Mouse (Mus musculus) embryo, embryonic 11 days (tissue): ENCODE measurements around the gene Tspan13.

Experiments
- DNase-seq: peaks from one replicate; pipeline ENCODE4 v3.0.0-alpha.2; 2015

The Tspan13 gene

DNA sequence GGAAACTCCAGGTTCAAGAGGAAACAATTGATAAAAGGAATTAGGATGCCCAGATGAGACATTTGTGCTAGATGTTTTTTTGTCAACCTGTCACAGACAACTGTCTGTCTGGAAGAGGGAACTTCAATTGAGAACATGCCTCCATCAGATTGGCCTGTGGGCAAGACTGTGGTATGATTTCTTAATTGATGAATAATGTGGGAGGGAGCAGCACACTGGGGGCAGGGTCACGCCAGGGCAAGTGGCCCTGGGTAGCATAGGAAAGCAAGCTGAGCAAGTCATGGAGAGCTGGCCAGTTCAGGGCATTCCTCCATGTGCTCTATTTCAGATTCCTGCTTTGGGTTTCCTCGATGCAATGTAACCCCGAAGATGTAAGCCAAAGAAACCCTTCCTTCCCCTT lies 66.4 kb downstream of the Tspan13 start:
- no peak for DNase-seq

- no peak for DNase-seq
Observed at GRCm38 (mm10) chr12:35966768-35967141, 75.5 kb downstream of the Tspan13 start.

DNA sequence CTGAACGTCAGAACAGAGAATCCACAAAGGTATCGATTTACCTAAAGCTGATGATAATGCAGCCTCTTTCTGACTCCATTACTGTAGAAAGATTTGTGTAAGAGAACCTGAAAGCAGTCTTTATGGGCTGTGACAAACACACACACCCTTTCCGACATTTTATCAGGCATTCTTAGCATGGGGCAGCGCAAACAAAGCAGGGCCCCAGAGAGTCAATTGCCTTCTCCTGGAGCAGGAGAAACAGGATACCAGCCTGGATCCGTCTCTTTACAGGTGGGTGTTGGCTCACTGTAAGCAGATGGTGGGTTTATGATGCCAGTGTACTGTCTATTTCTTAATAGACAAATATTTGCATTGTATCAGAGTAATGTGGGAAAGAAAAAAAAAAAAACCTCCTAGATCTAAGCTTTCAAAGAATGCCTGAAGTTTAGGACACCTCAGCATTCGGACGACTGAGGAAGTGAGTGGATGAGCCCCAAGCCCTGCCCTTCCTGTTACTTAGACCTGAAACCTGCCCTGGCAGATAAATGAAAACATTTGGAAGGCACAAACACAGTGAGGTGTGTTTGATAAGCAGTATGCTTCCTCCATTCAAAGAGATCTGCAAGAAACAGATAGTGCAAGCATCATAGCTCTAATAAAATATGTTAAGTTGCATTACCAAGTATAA lies 76.1 kb downstream of the Tspan13 start:
- no peak for DNase-seq
